Mouse (Mus musculus) kidney, adult 2 months (tissue): ENCODE data around the gene Capn10.

ENCODE experiments used
- CTCF ChIP-seq: fragments of 200-500 bp; conservative IDR thresholded peaks from 2 replicates; pipeline ENCODE4 v1.5.1; 2011; ENCODE audit warnings: low read depth, mild to moderate bottlenecking, control low read depth, low read length, moderate library complexity, mixed read lengths; ENCODE audit not compliant: insufficient read depth, insufficient read length
- POLR2A ChIP-seq: fragments of 200-500 bp; IDR thresholded peaks from one replicate; pipeline ENCODE4 v1.6.1; 2011; ENCODE audit warnings: low read depth, low read length, control low read depth

GRCm38 (mm10) chr1:92914993-92915392 lies 19.2 kb upstream of the Capn10 start:
- TF ChIP-seq CTCF (no peak), POLR2A (no peak)
